Mouse (Mus musculus) heart, embryonic 16.5 days (tissue): Measurements from ENCODE around the gene Lama1. TPM values are rescaled to one million over a fixed set of nuclear protein-coding genes. Genes with fewer than 3 reads are reported as not detected.
"Not testable (repeated sequence)": the region's sequence is repeated elsewhere in the genome, so short reads cannot be mapped to it uniquely, and the experiment has no call there.

Experiments
- ATAC-seq: fragments of 200-750 bp; cut with Nextera tagmentation; replicated peaks from 2 replicates; pipeline ENCODE4 v1.8.0; 2017; ENCODE audit warnings: moderate number of reproducible peaks; ENCODE audit not compliant: insufficient read depth, low FRiP score; ENCODE audit errors: extremely low read depth
- H3K27ac ChIP-seq: fragments of 300-500 bp; sonication (generic); 2 replicates; pipeline ENCODE4 v1.5.1; 2014; ENCODE audit warnings: mild to moderate bottlenecking, low read length, control low read depth, moderate library complexity
- H3K27me3 ChIP-seq: fragments of 300-500 bp; sonication (generic); 2 replicates; pipeline ENCODE4 v1.6.1; 2014; ENCODE audit warnings: low read length, mixed read lengths; ENCODE audit not compliant: control insufficient read depth, insufficient read depth
- H3K36me3 ChIP-seq: fragments of 300-500 bp; sonication (generic); 2 replicates; pipeline ENCODE4 v1.6.1; 2014; ENCODE audit not compliant: control insufficient read depth, insufficient read depth
- H3K4me1 ChIP-seq: fragments of 300-500 bp; sonication (generic); 2 replicates; pipeline ENCODE4 v1.6.1; 2014; ENCODE audit warnings: low read length, mixed read lengths; ENCODE audit not compliant: control insufficient read depth, insufficient read depth
- H3K4me2 ChIP-seq: fragments of 300-500 bp; sonication (generic); 2 replicates; pipeline ENCODE4 v1.6.1; 2014; ENCODE audit warnings: low read depth, mild to moderate bottlenecking, control low read depth, low read length
- H3K4me3 ChIP-seq: fragments of 300-500 bp; sonication (generic); 2 replicates; pipeline ENCODE4 v1.5.1; 2014; ENCODE audit warnings: mild to moderate bottlenecking, control low read depth, low read length
- H3K9ac ChIP-seq: fragments of 300-500 bp; sonication (generic); 2 replicates; pipeline ENCODE4 v1.6.1; 2014; ENCODE audit warnings: low read length, control low read depth
- H3K9me3 ChIP-seq: fragments of 300-500 bp; sonication (generic); replicated peaks from 2 replicates; pipeline ENCODE4 v1.6.1; 2016; ENCODE audit warnings: low read length; ENCODE audit not compliant: control insufficient read depth
- WGBS: fragments of 180-500 bp; shearing (Covaris S2); extraction: QIAGEN DNeasy Blood & Tissue Kit; methylation state at CpG from one replicate; pipeline ENCODE4 v1.1.7; 2014; 5-methylcytosine and 5-hydroxymethylcytosine counted together
- polyA plus RNA-seq: library from polyadenylated mRNA; unstranded; fragments of >200 nt; fragmentation: Nextera tagmentation; extraction: Ambion mirVana; gene quantifications from 2 replicates; pipeline ENCODE4 v1.2.1, GENCODE M21; 2015

Gene Lama1
- polyA plus RNA-seq, 1 experiment from 2014 or later, result 0.54 TPM

- 0 out of 2 replicates have a peak, but pooled peaks cover 3% of the 10 kb centered on the region for H3K4me1 ChIP-seq
- WGBS, result 65% methylated on average over 7 of the region's 7 CpGs
- no peak overlapping the region for H3K27ac ChIP-seq
- H3K4me3 ChIP-seq, result no peak overlapping the region
- ATAC-seq, result no peak
- no peaks in the 10 kb centered on the region for H3K36me3 ChIP-seq
- H3K9ac ChIP-seq, result no peak overlapping the region
- H3K9me3 ChIP-seq, result no peaks in the 10 kb centered on the region
- H3K4me2 ChIP-seq, result no peak overlapping the region
- no peaks in the 10 kb centered on the region; the same call in 1 of the 2 replicates for H3K27me3 ChIP-seq
These were observed 31.7 kb downstream of the Lama1 start for GRCm38 (mm10) chr17:67728751-67729150.

- no peak overlapping the region for H3K4me2 ChIP-seq
- 48% methylated on average over 3 of the region's 3 CpGs for WGBS
These were observed 34.0 kb downstream of the Lama1 start for GRCm38 (mm10) chr17:67731096-67731495.

GRCm38 (mm10) chr17:67731964-67732363 is 34.9 kb downstream of the Lama1 start:
- WGBS, result 59% methylated on average over 11 of the region's 11 CpGs
- H3K4me1 ChIP-seq, result 0 out of 2 replicates have a peak, but pooled peaks cover 3% of the 10 kb centered on the region
- no peaks in the 10 kb centered on the region for H3K9me3 ChIP-seq
- no peak overlapping the region for H3K9ac ChIP-seq
- H3K27ac ChIP-seq, result no peak overlapping the region
- no peak overlapping the region for H3K4me2 ChIP-seq
- ATAC-seq, result no peak
- H3K36me3 ChIP-seq, result no peaks in the 10 kb centered on the region
- no peak overlapping the region for H3K4me3 ChIP-seq
- no peaks in the 10 kb centered on the region; the same call in 1 of the 2 replicates for H3K27me3 ChIP-seq

More at GRCm38 (mm10) chr17:67731096-67731495, 34.0 kb downstream of the Lama1 start:
- Histone ChIP-seq H3K27me3 (no peaks in the 10 kb centered on the region; the same call in 1 of the 2 replicates), H3K9ac (no peak overlapping the region), H3K4me3 (no peak overlapping the region), H3K9me3 (no peaks in the 10 kb centered on the region), H3K36me3 (no peaks in the 10 kb centered on the region), H3K27ac (no peak overlapping the region), H3K4me1 (0 out of 2 replicates have a peak, but pooled peaks cover 3% of the 10 kb centered on the region)
- no peak for ATAC-seq

- no peak for ATAC-seq
- Histone ChIP-seq H3K27me3 (no peaks in the 10 kb centered on the region; the same call in 1 of the 2 replicates), H3K36me3 (no peaks in the 10 kb centered on the region), H3K9me3 (no peaks in the 10 kb centered on the region), H3K27ac (no peak overlapping the region), H3K9ac (no peak overlapping the region), H3K4me3 (no peak overlapping the region), H3K4me1 (0 out of 2 replicates have a peak, but pooled peaks cover 3% of the 10 kb centered on the region), H3K4me2 (no peak overlapping the region)
- 61% methylated on average over 12 of the region's 12 CpGs for WGBS
These were observed 36.5 kb downstream of the Lama1 start for GRCm38 (mm10) chr17:67733516-67733915.

GRCm38 (mm10) chr17:67735722-67736121 is 38.7 kb downstream of the Lama1 start:
- H3K36me3 ChIP-seq, result no peaks in the 10 kb centered on the region
- H3K9me3 ChIP-seq, result no peaks in the 10 kb centered on the region
- H3K4me1 ChIP-seq, result no peaks in the 10 kb centered on the region
- no peak overlapping the region for H3K4me2 ChIP-seq
- no peak overlapping the region for H3K27ac ChIP-seq
- ATAC-seq, result no peak
- 59% methylated on average over 6 of the region's 6 CpGs for WGBS
- no peak overlapping the region for H3K9ac ChIP-seq
- H3K4me3 ChIP-seq, result no peak overlapping the region
- H3K27me3 ChIP-seq, result no peaks in the 10 kb centered on the region

GRCm38 (mm10) chr17:67741229-67741628 is 44.2 kb downstream of the Lama1 start:
- not testable (repeated sequence) for H3K4me1 ChIP-seq, H3K27me3 ChIP-seq, H3K27ac ChIP-seq, H3K9me3 ChIP-seq, H3K4me3 ChIP-seq, H3K4me2 ChIP-seq, H3K36me3 ChIP-seq, ATAC-seq, H3K9ac ChIP-seq

- 85% methylated on average over 9 of the region's 9 CpGs for WGBS
- H3K36me3 ChIP-seq, result no peaks in the 10 kb centered on the region
- no peak overlapping the region for H3K27ac ChIP-seq
- no peak for ATAC-seq
- H3K9me3 ChIP-seq, result no peaks in the 10 kb centered on the region
- H3K9ac ChIP-seq, result no peak overlapping the region
- no peak overlapping the region for H3K4me2 ChIP-seq
- H3K4me3 ChIP-seq, result no peak overlapping the region
- no peaks in the 10 kb centered on the region for H3K27me3 ChIP-seq
- H3K4me1 ChIP-seq, result no peaks in the 10 kb centered on the region
These were observed 67.3 kb downstream of the Lama1 start for GRCm38 (mm10) chr17:67764167-67764871.

- Histone ChIP-seq H3K9ac (no peak overlapping the region), H3K9me3 (no peaks in the 10 kb centered on the region), H3K4me3 (no peak overlapping the region), H3K27me3 (no peaks in the 10 kb centered on the region), H3K27ac (no peak overlapping the region), H3K36me3 (no peaks in the 10 kb centered on the region), H3K4me1 (no peaks in the 10 kb centered on the region), H3K4me2 (no peak overlapping the region)
- WGBS, result 79% methylated on average over 8 of the region's 8 CpGs
- ATAC-seq, result no peak
These were observed 76.5 kb downstream of the Lama1 start for GRCm38 (mm10) chr17:67773608-67774007.

GRCm38 (mm10) chr17:67776764-67777163 is 79.7 kb downstream of the Lama1 start:
- Histone ChIP-seq H3K4me2 (no peak overlapping the region), H3K4me3 (no peak overlapping the region), H3K4me1 (no peaks in the 10 kb centered on the region), H3K9me3 (no peaks in the 10 kb centered on the region), H3K36me3 (no peaks in the 10 kb centered on the region), H3K27ac (no peak overlapping the region), H3K27me3 (no peaks in the 10 kb centered on the region), H3K9ac (no peak overlapping the region)
- WGBS, result 59% methylated on average over 9 of the region's 9 CpGs
- ATAC-seq, result no peak
